8 mouse cellular contexts compared by ENCODE assay signal in the genomic region with DNA sequence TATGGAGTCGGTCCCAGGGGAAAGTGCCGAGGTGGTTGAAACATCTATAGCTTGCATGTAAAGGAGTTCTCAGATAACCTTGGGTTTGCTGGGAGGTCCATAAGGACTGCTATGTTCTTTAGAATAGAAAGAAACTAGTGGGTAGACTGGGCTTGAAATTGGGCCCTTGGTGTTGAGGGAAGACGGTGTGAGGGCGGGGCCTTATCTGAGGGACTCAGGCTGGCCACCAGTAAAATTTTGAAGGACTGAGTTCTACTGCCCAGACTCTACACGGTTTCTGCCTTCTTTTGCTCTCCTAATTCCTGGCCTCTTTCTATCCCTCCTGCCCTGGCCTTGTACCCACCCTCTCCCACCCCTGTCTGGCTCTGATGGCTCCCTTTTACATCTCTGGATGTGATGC. TPM values are rescaled to one million over a fixed set of nuclear protein-coding genes. Genes with fewer than 3 reads are reported as not detected.
A peak's percentile ranks its signal among the peaks of the same experiment; 100 is the strongest.
DNase-seq lines count a peak whose midpoint lies in the region; ATAC-seq lines count a peak whose summit lies in the region.

No protein-coding gene starts in this region.

- ATAC-seq in hindbrain, embryonic 12.5 days (ENCODE audit: low FRiP score) = no peak

- peaks cover 79% of the 10 kb centered on the region for H3K36me3 ChIP-seq in heart, embryonic 10.5 days
- H3K36me3 ChIP-seq in hindbrain, embryonic 12.5 days = peaks cover 71% of the 10 kb centered on the region
- H3K36me3 ChIP-seq in midbrain, embryonic 10.5 days = peaks cover 80% of the 10 kb centered on the region

- no peaks in the 10 kb centered on the region for H3K9me3 ChIP-seq in heart, embryonic 10.5 days
- no peaks in the 10 kb centered on the region for H3K9me3 ChIP-seq in hindbrain, embryonic 12.5 days (replicated peaks)
- no peaks in the 10 kb centered on the region for H3K9me3 ChIP-seq in midbrain, embryonic 10.5 days (replicated peaks)

- peaks cover 15% of the 10 kb centered on the region for H3K4me1 ChIP-seq in heart, embryonic 10.5 days
- H3K4me1 ChIP-seq in brown adipose tissue, adult 24 weeks (ENCODE audit: control insufficient read depth, insufficient read depth, insufficient read length, low read length) = no peaks in the 10 kb centered on the region
- H3K4me1 ChIP-seq in hindbrain, embryonic 12.5 days = peaks cover 13% of the 10 kb centered on the region
- H3K4me1 ChIP-seq in midbrain, embryonic 10.5 days = peaks cover 14% of the 10 kb centered on the region

- H3K4me2 ChIP-seq in hindbrain, embryonic 12.5 days (replicated peaks) = peak overlapping the region; percentile 85

- intact Hi-C loops in heart, postnatal 14 days (cut with DNase I) = no loop called here
- intact Hi-C loops in left cerebral cortex, postnatal 36 days (cut with DNase I) = no loop called here

- 77% methylated on average over 5 of the region's 5 CpGs for WGBS in heart, embryonic 10.5 days
- 72% methylated on average over 5 of the region's 5 CpGs for WGBS in hindbrain, embryonic 12.5 days
- WGBS in midbrain, embryonic 10.5 days = 89% methylated on average over 5 of the region's 5 CpGs

- H3K27ac ChIP-seq in heart, embryonic 10.5 days = 0 out of 2 replicates have a peak overlapping the region, but pooled peaks have one; percentile 10
- H3K27ac ChIP-seq in brown adipose tissue, adult 24 weeks (replicated peaks; ENCODE audit: low read depth, low read length) = peak overlapping the region; percentile 79; the same call in 1 of the 2 replicates
- H3K27ac ChIP-seq in hindbrain, embryonic 12.5 days = peak overlapping the region; percentile 97; the same call in 1 of the 2 replicates
- peak overlapping the region; percentile 98 for H3K27ac ChIP-seq in midbrain, embryonic 10.5 days (replicated peaks)

- H3K27me3 ChIP-seq in heart, embryonic 10.5 days (ENCODE audit: insufficient read depth, poor library complexity, severe bottlenecking) = no peaks in the 10 kb centered on the region
- no peaks in the 10 kb centered on the region for H3K27me3 ChIP-seq in hindbrain, embryonic 12.5 days
- no peaks in the 10 kb centered on the region for H3K27me3 ChIP-seq in midbrain, embryonic 10.5 days (ENCODE audit: low read depth, poor library complexity, severe bottlenecking)

- H3K4me3 ChIP-seq in heart, embryonic 10.5 days = peak overlapping the region; percentile 95
- H3K4me3 ChIP-seq in brown adipose tissue, adult 24 weeks (ENCODE audit: insufficient read depth, low read depth, low read length) = peak overlapping the region; percentile 84
- H3K4me3 ChIP-seq in hindbrain, embryonic 12.5 days = peak overlapping the region; percentile 97
- H3K4me3 ChIP-seq in midbrain, embryonic 10.5 days = peak overlapping the region; percentile 83

- H3K9ac ChIP-seq in hindbrain, embryonic 12.5 days = peak overlapping the region; percentile 93

- no peak for DNase-seq in heart, embryonic 10.5 days (ENCODE audit: low spot score)
- DNase-seq in heart, postnatal 14 days = no peak
- DNase-seq in midbrain, embryonic 10.5 days (ENCODE audit: low spot score) = no peak
- no peak for DNase-seq in right cerebral cortex, adult 18-20 months
- DNase-seq in layer of hippocampus, adult 9-11 months = no peak
- no peak for DNase-seq in left cerebral cortex, postnatal 36 days (ENCODE audit: low spot score in 2 of 2)

RNA-seq across cellular contexts. Expression of gene Dyrk1b, which starts 1.6 kb away (rescaled TPM):
- 9.9 and 10.4 TPM in 2 replicates for polyA plus RNA-seq in heart, embryonic 10.5 days (2016; fragmentation: Nextera tagmentation; extraction: Ambion mirVana)
- total RNA-seq in heart, postnatal 14 days (2021) = 10 to 100 TPM; 37.4 to 40.8 TPM
- 17.9 and 26.8 TPM in 2 replicates for polyA plus RNA-seq in brown adipose tissue, adult 24 weeks (2012; ENCODE audit: insufficient read depth, insufficient read length, missing spikeins)
- polyA plus RNA-seq in hindbrain, embryonic 12.5 days (2016; fragmentation: Nextera tagmentation; extraction: Ambion mirVana) = 21.5 and 21.7 TPM in 2 replicates
- 13.5 and 16.9 TPM in 2 replicates for polyA plus RNA-seq in midbrain, embryonic 10.5 days (2016; fragmentation: Nextera tagmentation; extraction: Ambion mirVana)
- total RNA-seq in left cerebral cortex, postnatal 36 days (2021) = 10 to 100 TPM; 46.7 to 54.8 TPM

RNA-seq across cellular contexts. Expression of gene Fbl, which starts 11.4 kb away (rescaled TPM):
- 101 and 140 TPM in 2 replicates for polyA plus RNA-seq in heart, embryonic 10.5 days (2016; fragmentation: Nextera tagmentation; extraction: Ambion mirVana)
- total RNA-seq in heart, postnatal 14 days (2021) = 10 to 100 TPM; 31.2 to 37.7 TPM
- 19.9 and 25.7 TPM in 2 replicates for polyA plus RNA-seq in brown adipose tissue, adult 24 weeks (2012; ENCODE audit: insufficient read depth, insufficient read length, missing spikeins)
- polyA plus RNA-seq in hindbrain, embryonic 12.5 days (2016; fragmentation: Nextera tagmentation; extraction: Ambion mirVana) = 115 and 120 TPM in 2 replicates
- 136 and 158 TPM in 2 replicates for polyA plus RNA-seq in midbrain, embryonic 10.5 days (2016; fragmentation: Nextera tagmentation; extraction: Ambion mirVana)
- 10 to 100 TPM; 50.3 to 54.8 TPM for total RNA-seq in left cerebral cortex, postnatal 36 days (2021)

RNA-seq across cellular contexts. Expression of gene 9530053A07Rik, which starts 51.6 kb away (rescaled TPM):
- 0.05 and 0.06 TPM in 2 replicates for polyA plus RNA-seq in heart, embryonic 10.5 days (2016; fragmentation: Nextera tagmentation; extraction: Ambion mirVana)
- under 1 TPM in 1 of 2 experiments, not detected in 1; 0.02 TPM for total RNA-seq in heart, postnatal 14 days (2021)
- polyA plus RNA-seq in brown adipose tissue, adult 24 weeks (2012; ENCODE audit: insufficient read depth, insufficient read length, missing spikeins) = not detected in 2 replicates
- 0.09 and 0.12 TPM in 2 replicates for polyA plus RNA-seq in hindbrain, embryonic 12.5 days (2016; fragmentation: Nextera tagmentation; extraction: Ambion mirVana)
- 0.05 and 0.17 TPM in 2 replicates for polyA plus RNA-seq in midbrain, embryonic 10.5 days (2016; fragmentation: Nextera tagmentation; extraction: Ambion mirVana)
- under 1 TPM; 0.07 TPM for total RNA-seq in left cerebral cortex, postnatal 36 days (2021)

Comparison
In these comparisons a context has a peak if more than half of its experiments do, and no peak if none do; other contexts are left out.
1. H3K27ac ChIP-seq: peak in every context shown above with its lines; median percentile 98 in midbrain, embryonic 10.5 days; 97 in hindbrain, embryonic 12.5 days; 79 in brown adipose tissue, adult 24 weeks; 10 in heart, embryonic 10.5 days.